Mouse (Mus musculus) CD8-positive naive resting alpha-beta T cell, adult 2 months (primary cell): Measurements from ENCODE around the gene Agbl3.

Source experiments
- DNase-seq, 2 experiments: peaks; one replicate each; pipeline ENCODE4 v3.0.0; 2022; ENCODE audit warnings: low read depth in 2 of 2, low spot score in 2 of 2

The Agbl3 gene

GRCm38 (mm10) chr6:34796881-34797280, 16.6 kb downstream of the Agbl3 start:
- DNase-seq = no peak

- DNase-seq = no peak
Observed at GRCm38 (mm10) chr6:34797887-34798286, 17.7 kb downstream of the Agbl3 start.

- no peak for DNase-seq
Observed at GRCm38 (mm10) chr6:34805582-34805981, 25.4 kb downstream of the Agbl3 start.

GRCm38 (mm10) chr6:34810651-34811050, 30.4 kb downstream of the Agbl3 start:
- no peak for DNase-seq

- DNase-seq = no peak
Observed at GRCm38 (mm10) chr6:34824406-34824805, 44.2 kb downstream of the Agbl3 start.

- DNase-seq = no peak
Observed at GRCm38 (mm10) chr6:34832352-34832751, 52.1 kb downstream of the Agbl3 start.

- peak in 1 of 2 experiments; percentile 21 for DNase-seq
Observed at GRCm38 (mm10) chr6:34861546-34862053, 81.4 kb downstream of the Agbl3 start.

GRCm38 (mm10) chr6:34862381-34862780, 82.1 kb downstream of the Agbl3 start:
- DNase-seq = peak in 1 of 2 experiments; percentile 45

GRCm38 (mm10) chr6:34862791-34863403, 82.7 kb downstream of the Agbl3 start, which contains the start of gene Tmem140:
TSS of gene Tmem140 (plus strand) at chr6:34863146.
- peak; percentile 48 to 60 for DNase-seq

GRCm38 (mm10) chr6:34863786-34864514, 83.7 kb downstream of the Agbl3 start:
- DNase-seq = no peak

GRCm38 (mm10) chr6:34865213-34865612, 85.0 kb downstream of the Agbl3 start:
- DNase-seq = no peak

GRCm38 (mm10) chr6:34865711-34866593, 85.7 kb downstream of the Agbl3 start:
- DNase-seq = no peak

GRCm38 (mm10) chr6:34866786-34867185, 86.6 kb downstream of the Agbl3 start:
- no peak for DNase-seq

GRCm38 (mm10) chr6:34867301-34867994, 87.2 kb downstream of the Agbl3 start:
- DNase-seq = no peak

GRCm38 (mm10) chr6:34867995-34868350, 87.7 kb downstream of the Agbl3 start:
- no peak for DNase-seq

- no peak for DNase-seq
Observed at GRCm38 (mm10) chr6:34868507-34869217, 88.4 kb downstream of the Agbl3 start.

- peak in 1 of 2 experiments; percentile 20 for DNase-seq
Observed at GRCm38 (mm10) chr6:34869225-34869915, 89.1 kb downstream of the Agbl3 start.

GRCm38 (mm10) chr6:34870136-34870535, 89.9 kb downstream of the Agbl3 start:
- DNase-seq = no peak

GRCm38 (mm10) chr6:34870724-34871123, 90.5 kb downstream of the Agbl3 start:
- no peak for DNase-seq

GRCm38 (mm10) chr6:34871929-34872328, 91.7 kb downstream of the Agbl3 start:
- DNase-seq = no peak
